Mouse (Mus musculus) natural killer cell, adult 2 months (primary cell): ENCODE results near the gene Rpl36a-ps1.
"Not testable (repeated sequence)": the region's sequence is repeated elsewhere in the genome, so short reads cannot be mapped to it uniquely, and the experiment has no call there.

Experiments used
- DNase-seq, 2 experiments: peaks; one replicate each; pipeline ENCODE4 v3.0.0; 2022; ENCODE audit warnings: low spot score in 2 of 2

The Rpl36a-ps1 gene

DNA sequence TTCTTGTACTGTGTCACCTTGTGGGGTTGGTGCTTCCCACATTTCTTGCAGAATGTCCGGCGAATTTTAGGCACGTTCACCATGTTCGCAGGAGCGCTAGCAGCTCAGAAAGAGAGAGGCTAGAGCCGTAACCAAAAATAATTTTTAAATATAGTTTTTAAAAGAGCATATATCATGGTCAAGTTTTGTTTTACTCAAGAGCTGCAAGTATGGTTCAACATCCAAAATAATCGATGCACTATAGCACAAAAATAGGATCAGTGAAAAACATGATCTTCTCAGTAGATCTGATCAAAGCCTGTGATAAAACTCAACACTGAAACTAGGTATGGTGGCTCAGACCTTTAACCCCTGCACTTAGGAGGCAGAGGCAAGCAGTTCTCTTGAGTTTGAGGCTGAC lies at the start of gene Rpl36a-ps1:
TSS of gene Rpl36a-ps1 (minus strand) at position 101 of the 400 bp plus-strand sequence.
- DNase-seq = no peak

DNA sequence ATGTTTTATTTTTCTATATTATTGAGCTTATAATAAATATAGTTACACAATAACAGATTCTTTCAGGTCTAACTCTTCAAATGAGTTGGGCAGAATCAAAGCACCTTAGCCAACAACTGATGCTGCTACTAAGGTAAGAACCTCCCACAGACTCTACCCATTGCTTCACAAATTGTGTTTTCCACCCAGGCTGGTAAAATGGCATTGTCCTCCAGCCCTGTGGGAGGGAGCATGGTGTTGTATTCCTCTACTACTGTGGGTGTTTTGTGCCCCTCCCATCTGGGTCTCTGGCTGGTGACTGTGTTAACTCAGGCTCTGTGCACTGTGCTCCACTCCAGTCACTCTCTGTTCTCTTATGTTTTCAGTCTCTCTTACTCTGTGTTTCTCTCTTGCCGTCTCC lies 49.4 kb upstream of the Rpl36a-ps1 start:
- no peak for DNase-seq

DNA sequence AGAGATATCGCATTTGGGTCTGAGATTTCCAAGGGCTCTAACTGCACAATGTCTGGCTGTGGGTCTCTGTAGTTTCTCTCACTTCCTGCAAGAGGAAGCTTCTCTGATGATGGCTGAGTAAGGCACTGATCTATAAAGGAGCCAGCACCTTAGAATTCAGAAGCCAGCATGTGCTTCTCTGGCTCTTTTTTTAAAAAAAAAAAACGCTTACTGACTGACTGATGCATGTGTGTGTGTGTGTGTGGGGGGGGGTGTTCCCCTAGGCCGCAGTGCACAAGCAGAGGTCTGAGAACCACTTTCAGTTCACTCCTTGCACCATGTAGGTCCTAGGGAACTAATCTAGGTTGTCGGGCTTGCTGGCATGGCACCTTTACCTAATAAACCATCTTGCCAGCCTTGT lies 47.3 kb upstream of the Rpl36a-ps1 start:
- DNase-seq = no peak

- not testable (repeated sequence) for DNase-seq
Observed at GRCm38 (mm10) chr14:99039308-99039707, 45.2 kb upstream of the Rpl36a-ps1 start.

GRCm38 (mm10) chr14:99037703-99038102 lies 43.6 kb upstream of the Rpl36a-ps1 start:
- DNase-seq = no peak

GRCm38 (mm10) chr14:99036039-99036438 lies 41.9 kb upstream of the Rpl36a-ps1 start:
- no peak for DNase-seq

GRCm38 (mm10) chr14:99034851-99035250 lies 40.7 kb upstream of the Rpl36a-ps1 start:
- not testable (repeated sequence) for DNase-seq

DNA sequence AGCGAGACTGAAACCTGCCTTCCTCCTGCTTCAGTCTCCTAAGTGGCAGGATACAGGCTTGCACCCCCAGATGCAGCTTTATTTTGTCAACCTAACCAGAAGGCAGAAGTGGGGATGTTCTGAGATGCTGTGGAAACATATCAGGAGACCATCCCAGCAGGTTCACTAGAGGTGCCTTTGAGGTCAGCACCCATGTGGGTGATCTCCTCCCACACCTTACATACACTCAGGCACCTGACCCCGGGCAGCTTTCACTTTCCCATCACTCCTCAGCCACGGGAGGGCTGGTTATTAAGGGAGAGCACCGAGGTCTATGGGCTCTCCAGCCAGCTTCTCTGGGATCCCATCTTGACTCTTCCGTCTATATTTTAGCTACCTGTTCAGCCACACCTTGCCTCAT lies 38.5 kb upstream of the Rpl36a-ps1 start:
- no peak for DNase-seq

GRCm38 (mm10) chr14:99031337-99031873 lies 37.3 kb upstream of the Rpl36a-ps1 start:
- no peak for DNase-seq

DNA sequence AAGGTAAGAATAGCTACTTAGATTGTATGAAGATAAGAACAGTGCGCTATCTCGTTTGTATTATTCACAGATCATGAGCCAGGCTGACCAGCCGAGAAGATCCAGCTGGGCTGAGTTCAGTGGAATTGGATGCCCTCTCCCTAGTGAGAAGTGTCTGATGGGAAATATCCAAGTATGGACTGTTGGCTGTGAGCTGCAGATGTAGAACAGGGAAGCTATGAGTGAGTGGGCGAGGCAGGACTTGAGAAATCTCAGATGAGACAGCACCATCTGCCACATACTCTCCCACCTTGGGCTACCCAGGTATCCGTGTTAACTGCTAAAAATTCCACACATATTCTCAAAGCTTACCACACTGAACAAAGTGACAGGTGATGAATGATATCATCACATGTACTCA lies 35.9 kb upstream of the Rpl36a-ps1 start:
- no peak for DNase-seq

GRCm38 (mm10) chr14:99022346-99023086 lies 28.4 kb upstream of the Rpl36a-ps1 start:
- DNase-seq = no peak

DNA sequence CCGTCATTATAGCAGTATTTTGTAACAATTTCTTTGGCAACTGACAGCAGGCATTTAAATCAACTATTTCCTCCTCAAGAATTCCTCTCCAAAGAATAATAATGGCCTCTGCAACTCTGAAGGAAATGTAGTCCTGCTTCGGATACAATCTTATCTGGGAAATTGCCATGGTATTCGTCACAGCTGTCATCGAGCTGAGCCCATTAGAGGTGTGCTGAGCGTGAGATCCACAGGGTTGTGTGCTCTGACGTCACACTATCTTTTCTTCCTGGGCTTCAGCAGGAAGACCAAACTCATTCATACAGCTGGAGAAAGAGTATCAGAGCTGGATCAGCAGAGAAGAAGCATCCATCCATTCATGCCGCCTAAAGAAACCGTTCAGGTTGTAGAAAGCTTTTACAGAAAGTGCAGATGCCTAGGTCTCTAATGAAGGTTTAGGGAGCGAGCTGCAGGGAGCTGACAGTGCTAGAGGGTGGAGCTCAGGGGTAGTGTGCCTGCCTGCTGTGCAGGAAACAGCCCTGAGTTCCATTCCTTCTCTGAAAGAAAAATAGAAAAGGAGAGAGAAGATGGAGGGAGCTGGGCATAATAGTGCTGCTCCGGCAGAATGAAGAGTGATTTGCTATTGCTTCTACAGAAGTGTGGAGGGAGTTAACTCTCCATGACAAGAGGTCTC lies 25.2 kb upstream of the Rpl36a-ps1 start:
- DNase-seq = no peak

GRCm38 (mm10) chr14:99018691-99019090 lies 24.6 kb upstream of the Rpl36a-ps1 start:
- no peak for DNase-seq

- no peak for DNase-seq
Observed at GRCm38 (mm10) chr14:99010920-99011313, 16.8 kb upstream of the Rpl36a-ps1 start.

- DNase-seq = no peak
Observed at GRCm38 (mm10) chr14:99010224-99010919, 16.3 kb upstream of the Rpl36a-ps1 start.

GRCm38 (mm10) chr14:98992482-98992881 lies 1.6 kb downstream of the Rpl36a-ps1 start:
- no peak for DNase-seq

DNA sequence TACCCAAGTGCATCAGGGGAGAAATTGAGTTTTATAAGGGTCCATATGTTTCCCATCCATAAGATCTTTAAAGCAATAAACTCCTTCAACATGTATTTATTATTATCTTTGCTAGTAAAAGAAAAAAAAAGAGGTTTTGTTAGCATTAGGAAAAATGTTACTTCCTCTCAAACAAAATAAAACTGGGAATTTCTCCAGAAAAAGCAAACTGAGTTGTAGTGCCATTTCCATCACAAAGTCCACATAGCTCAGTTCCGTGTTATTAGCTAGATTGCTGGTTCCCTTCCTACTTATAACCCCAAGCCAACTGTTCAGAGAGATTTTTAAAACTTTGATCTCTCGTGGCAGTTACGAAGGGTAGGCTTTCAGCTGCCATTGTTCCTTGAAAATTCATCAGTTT lies 3.5 kb downstream of the Rpl36a-ps1 start:
- DNase-seq = no peak

DNA sequence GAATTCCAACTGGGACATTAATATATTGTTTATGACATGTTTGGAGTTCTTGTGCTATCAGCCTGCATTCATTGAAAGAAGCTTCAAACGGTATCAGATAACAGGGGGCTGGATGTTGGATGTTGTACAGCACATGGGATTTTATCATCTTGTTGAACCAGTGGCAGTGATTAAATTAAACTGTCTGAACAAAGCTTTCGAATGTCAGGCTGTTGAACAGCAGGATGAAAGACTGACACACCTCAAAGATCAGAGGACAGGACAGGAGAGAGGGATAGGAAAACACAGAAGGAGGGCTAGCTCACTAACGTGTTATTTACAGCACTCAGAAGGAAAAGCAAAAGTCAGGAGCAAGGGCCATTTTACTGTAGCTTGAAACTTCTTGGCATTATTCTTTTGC lies 4.3 kb downstream of the Rpl36a-ps1 start:
- DNase-seq = no peak

DNA sequence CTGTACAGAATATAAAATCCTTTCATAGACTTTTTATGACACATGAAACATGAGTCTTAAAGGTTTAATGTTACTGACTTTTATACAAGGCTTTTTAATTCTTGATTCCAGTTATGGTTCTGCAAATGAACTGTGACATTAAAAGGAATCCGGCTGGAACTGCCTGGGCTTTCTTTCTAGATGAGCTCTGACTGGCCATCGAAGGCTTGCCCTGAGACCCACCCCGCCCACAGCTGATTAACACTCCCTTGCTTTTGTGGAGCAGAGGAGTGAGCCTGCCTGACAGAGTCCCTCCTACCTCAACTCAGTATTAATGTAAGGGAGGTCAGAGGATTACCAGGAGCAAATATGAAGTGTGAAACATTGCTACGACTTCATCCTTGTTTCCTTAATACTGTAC lies 22.2 kb downstream of the Rpl36a-ps1 start:
- no peak for DNase-seq

- no peak for DNase-seq
Observed at GRCm38 (mm10) chr14:98958978-98959658, 35.0 kb downstream of the Rpl36a-ps1 start.

DNA sequence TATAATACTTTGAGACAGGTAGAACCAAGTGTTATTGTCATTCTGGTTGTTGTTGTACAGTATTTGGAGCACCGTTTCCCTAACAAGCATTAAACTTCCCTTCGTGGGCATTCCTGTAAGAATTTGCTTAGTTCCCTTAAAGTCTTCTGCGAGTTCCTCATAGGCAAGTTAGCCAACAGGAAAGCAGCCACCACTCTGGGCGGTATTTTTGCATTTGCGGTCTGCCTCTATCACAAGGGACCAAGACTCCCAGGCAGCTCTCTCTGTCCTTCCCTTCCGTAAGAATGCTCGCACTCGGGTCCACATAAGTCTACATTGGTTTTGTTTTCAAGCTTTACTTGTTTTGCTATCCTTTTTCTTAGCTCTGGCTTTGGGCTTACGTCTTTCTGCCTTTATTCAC lies 37.3 kb downstream of the Rpl36a-ps1 start:
- DNase-seq = no peak

DNA sequence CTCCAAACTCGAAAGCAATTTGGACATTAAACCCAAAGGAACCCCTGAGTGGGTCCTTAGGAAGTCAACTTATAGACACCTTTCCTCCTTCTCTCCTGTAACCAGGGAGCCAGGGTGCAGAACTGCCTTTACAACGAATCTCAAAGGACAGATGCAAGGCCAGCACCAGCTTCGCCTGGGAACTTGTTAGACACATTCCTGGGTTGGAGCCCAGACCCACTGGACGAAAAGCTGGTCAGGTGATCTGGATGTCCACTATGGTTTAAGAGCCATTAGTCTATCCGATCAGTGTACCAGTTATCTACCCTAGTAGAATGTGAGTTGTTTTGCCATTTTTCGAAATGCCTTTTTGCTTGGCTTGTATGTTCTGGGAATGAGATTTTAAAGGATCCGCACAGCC lies 41.7 kb downstream of the Rpl36a-ps1 start:
- DNase-seq = no peak
